Mouse (Mus musculus): ENCODE measurements at regions not wholly inside any gene's neighbourhood (a gene's known extent, or its start where the extent isn't known, plus 50 kb on each side); places are given as distances from the start of the nearest gene placed in this dataset.

DNA sequence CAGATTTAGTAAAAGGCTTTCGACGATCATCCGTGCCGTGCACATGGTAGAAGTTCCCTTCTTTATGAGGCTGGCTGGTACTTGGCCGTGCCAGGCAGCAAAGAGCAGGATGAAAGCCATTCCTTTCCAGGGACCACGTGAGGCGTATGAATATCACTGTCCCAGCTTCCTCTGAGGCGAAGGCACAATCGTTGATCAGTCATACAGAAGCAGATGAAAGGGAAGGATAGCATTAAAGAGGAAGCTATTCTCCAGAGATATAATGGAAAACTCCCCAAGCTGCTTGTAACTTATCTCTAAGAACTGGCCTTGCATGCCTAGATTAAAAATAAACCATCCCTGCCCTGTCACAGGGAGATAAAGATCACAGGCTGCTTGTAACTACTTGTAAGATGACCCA is 103.5 kb upstream of the Kcnj6 start:
- Histone ChIP-seq H3K9ac (replicated peaks) (no peak overlapping the region), H3K4me2 (ENCODE audit: low read depth) (no peak overlapping the region), H3K4me3 (ENCODE audit: insufficient read depth in 1 of 2, low read depth in 2 of 2, low read length in 2 of 2) (no peak overlapping the region), H3K4me1 (replicated peaks; ENCODE audit: control insufficient read depth in 2 of 2, insufficient read depth in 2 of 2, low read length in 1 of 2) (no peaks in the 10 kb centered on the region), H3K9me3 (ENCODE audit: control insufficient read depth, low read length) (no peaks in the 10 kb centered on the region), H3K27me3 (ENCODE audit: control insufficient read depth, insufficient read depth, low read length) (no peaks in the 10 kb centered on the region), H3K27ac (no peak overlapping the region), H3K36me3 (replicated peaks; ENCODE audit: control insufficient read depth, insufficient read depth, low read depth) (no peaks in the 10 kb centered on the region)
- DNase-seq (ENCODE audit: low read depth in 3 of 3, low spot score in 3 of 3) (no peak), ATAC-seq (ENCODE audit: insufficient read depth) (no peak)
- no peak for TF ChIP-seq CTCF (IDR thresholded peaks at IDR 0.05; ENCODE audit: low read depth)
- TF ChIP-seq EP300 (IDR thresholded peaks at IDR 0.05; ENCODE audit: low read depth): no peak
- WGBS (ENCODE audit: insufficient replicate concordance): 37% methylated on average over 9 of the region's 9 CpGs

DNA sequence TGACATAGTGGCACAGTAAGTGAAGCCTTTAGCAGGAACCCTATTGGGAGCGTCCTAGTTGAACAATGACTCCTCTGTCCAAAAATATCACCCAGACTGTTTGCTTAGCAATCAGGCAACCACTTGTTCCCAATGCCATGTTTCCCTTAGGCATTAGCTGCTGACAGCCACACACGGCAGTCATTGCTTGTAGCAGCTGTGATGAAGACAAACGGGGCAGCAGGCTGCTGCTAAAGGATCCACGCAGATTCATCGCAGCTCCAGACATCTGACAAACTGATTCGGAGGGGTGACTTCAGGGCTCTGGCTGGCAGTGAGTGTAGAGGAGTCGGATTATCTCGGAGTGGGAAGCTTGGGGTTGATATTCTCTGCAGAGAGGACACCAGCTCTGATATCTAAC is 120.0 kb upstream of the Kcnj6 start:
- no peaks in the 10 kb centered on the region for H3K36me3 ChIP-seq (replicated peaks; ENCODE audit: control insufficient read depth, insufficient read depth, low read depth)
- H3K27me3 ChIP-seq (ENCODE audit: control insufficient read depth, insufficient read depth, low read length): no peaks in the 10 kb centered on the region
- no peak overlapping the region for H3K4me3 ChIP-seq (ENCODE audit: insufficient read depth in 1 of 2, low read depth in 2 of 2, low read length in 2 of 2)
- H3K9ac ChIP-seq (replicated peaks): no peak overlapping the region
- WGBS (ENCODE audit: insufficient replicate concordance): 51% methylated on average over 8 of the region's 8 CpGs
- DNase-seq (ENCODE audit: low read depth in 3 of 3, low spot score in 3 of 3): no peak
- H3K27ac ChIP-seq: no peak overlapping the region
- ATAC-seq (ENCODE audit: insufficient read depth): no peak
- H3K9me3 ChIP-seq (ENCODE audit: control insufficient read depth, low read length): no peaks in the 10 kb centered on the region
- no peak for TF ChIP-seq EP300 (IDR thresholded peaks at IDR 0.05; ENCODE audit: low read depth)
- no peak for TF ChIP-seq CTCF (IDR thresholded peaks at IDR 0.05; ENCODE audit: low read depth)
- H3K4me1 ChIP-seq (replicated peaks; ENCODE audit: control insufficient read depth in 2 of 2, insufficient read depth in 2 of 2, low read length in 1 of 2): no peaks in the 10 kb centered on the region
- H3K4me2 ChIP-seq (ENCODE audit: low read depth): no peak overlapping the region

DNA sequence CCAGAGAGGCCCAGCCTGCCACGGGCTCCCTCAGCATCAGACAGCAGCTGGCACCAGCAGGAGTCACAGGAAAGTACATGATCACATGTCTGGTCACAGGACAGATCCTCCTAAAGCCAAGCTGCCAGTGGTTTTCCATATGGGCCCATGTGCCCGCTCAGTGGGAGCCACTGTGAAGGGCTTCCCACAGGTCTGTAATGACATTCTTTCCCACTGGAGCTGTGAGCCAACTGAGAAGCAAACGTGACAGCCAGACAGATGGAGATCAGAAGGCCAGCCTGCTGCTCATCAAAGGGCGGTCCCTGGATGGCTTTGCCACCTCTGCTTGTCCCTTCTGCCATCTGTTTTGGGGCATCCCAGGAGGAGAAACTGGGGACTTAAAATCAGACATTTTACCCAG is 121.8 kb upstream of the Kcnj6 start:
- H3K9ac ChIP-seq (replicated peaks): no peak overlapping the region
- 31% methylated on average over 4 of the region's 4 CpGs for WGBS (ENCODE audit: insufficient replicate concordance)
- no peak for ATAC-seq (ENCODE audit: insufficient read depth)
- no peak overlapping the region for H3K4me2 ChIP-seq (ENCODE audit: low read depth)
- H3K27me3 ChIP-seq (ENCODE audit: control insufficient read depth, insufficient read depth, low read length): no peaks in the 10 kb centered on the region
- H3K36me3 ChIP-seq (replicated peaks; ENCODE audit: control insufficient read depth, insufficient read depth, low read depth): no peaks in the 10 kb centered on the region
- no peak overlapping the region for H3K4me3 ChIP-seq (ENCODE audit: insufficient read depth in 1 of 2, low read depth in 2 of 2, low read length in 2 of 2)
- no peaks in the 10 kb centered on the region for H3K4me1 ChIP-seq (replicated peaks; ENCODE audit: control insufficient read depth in 2 of 2, insufficient read depth in 2 of 2, low read length in 1 of 2)
- no peaks in the 10 kb centered on the region for H3K9me3 ChIP-seq (ENCODE audit: control insufficient read depth, low read length)
- no peak for DNase-seq (ENCODE audit: low read depth in 3 of 3, low spot score in 3 of 3)
- no peak overlapping the region for H3K27ac ChIP-seq
- TF ChIP-seq EP300 (IDR thresholded peaks at IDR 0.05; ENCODE audit: low read depth): no peak
- TF ChIP-seq CTCF (IDR thresholded peaks at IDR 0.05; ENCODE audit: low read depth): no peak

DNA sequence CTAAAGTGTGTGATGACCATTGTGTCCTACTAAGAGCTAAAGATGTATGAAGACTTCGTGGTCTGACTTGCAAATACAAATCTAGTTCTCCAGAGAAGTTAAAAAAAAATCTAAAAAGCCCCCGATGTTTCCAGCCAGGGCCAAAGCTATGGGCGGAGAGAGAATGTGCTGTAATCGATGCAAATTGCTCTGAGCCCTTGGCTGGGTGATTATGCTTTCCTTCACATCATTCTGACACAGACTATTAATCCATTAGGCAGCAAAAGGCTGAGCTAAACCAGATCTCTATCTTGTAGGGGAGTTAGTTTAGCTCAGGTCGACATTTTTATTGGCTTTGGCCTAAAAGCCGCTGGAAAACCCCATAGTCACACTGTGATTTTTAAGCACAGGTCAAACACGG is 124.5 kb upstream of the Kcnj6 start:
- Histone ChIP-seq H3K36me3 (replicated peaks; ENCODE audit: control insufficient read depth, insufficient read depth, low read depth) (no peaks in the 10 kb centered on the region), H3K27me3 (ENCODE audit: control insufficient read depth, insufficient read depth, low read length) (no peaks in the 10 kb centered on the region), H3K9me3 (ENCODE audit: control insufficient read depth, low read length) (no peaks in the 10 kb centered on the region), H3K4me3 (ENCODE audit: insufficient read depth in 1 of 2, low read depth in 2 of 2, low read length in 2 of 2) (no peak overlapping the region), H3K27ac (no peak overlapping the region), H3K4me1 (replicated peaks; ENCODE audit: control insufficient read depth in 2 of 2, insufficient read depth in 2 of 2, low read length in 1 of 2) (no peaks in the 10 kb centered on the region), H3K9ac (replicated peaks) (no peak overlapping the region), H3K4me2 (ENCODE audit: low read depth) (no peak overlapping the region)
- ATAC-seq (ENCODE audit: insufficient read depth) (no peak), DNase-seq (ENCODE audit: low read depth in 3 of 3, low spot score in 3 of 3) (no peak)
- no peak for TF ChIP-seq CTCF (IDR thresholded peaks at IDR 0.05; ENCODE audit: low read depth)
- 32% methylated on average over 7 of the region's 7 CpGs for WGBS (ENCODE audit: insufficient replicate concordance)

DNA sequence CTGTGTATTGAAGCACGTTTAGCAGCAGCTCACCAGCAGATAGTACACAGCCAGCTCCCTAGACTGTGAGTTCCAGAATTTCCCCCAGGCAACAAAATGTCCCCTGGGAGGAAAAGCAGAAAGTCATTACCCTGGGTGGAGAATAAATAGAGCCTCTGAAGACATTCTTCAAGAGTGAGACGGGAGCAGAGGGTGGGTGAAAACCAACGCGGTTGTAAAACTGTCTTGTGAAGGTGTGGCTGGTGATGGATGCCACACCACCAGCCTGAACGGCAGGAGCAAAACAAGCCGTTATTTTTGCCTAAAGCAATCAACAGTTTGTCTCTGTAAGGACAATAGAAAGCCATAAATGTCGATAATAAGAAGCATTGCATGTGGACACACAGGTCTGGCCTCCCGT is 129.7 kb upstream of the Kcnj15 start:
- no peak for TF ChIP-seq EP300 (IDR thresholded peaks at IDR 0.05; ENCODE audit: low read depth)
- no peak for TF ChIP-seq CTCF (IDR thresholded peaks at IDR 0.05; ENCODE audit: low read depth)
- DNase-seq (ENCODE audit: low read depth in 3 of 3, low spot score in 3 of 3) (no peak), ATAC-seq (ENCODE audit: insufficient read depth) (no peak)
- Histone ChIP-seq H3K27ac (no peak overlapping the region), H3K9ac (replicated peaks) (no peak overlapping the region), H3K9me3 (ENCODE audit: control insufficient read depth, low read length) (no peaks in the 10 kb centered on the region), H3K27me3 (ENCODE audit: control insufficient read depth, insufficient read depth, low read length) (no peaks in the 10 kb centered on the region), H3K36me3 (replicated peaks; ENCODE audit: control insufficient read depth, insufficient read depth, low read depth) (no peaks in the 10 kb centered on the region), H3K4me3 (ENCODE audit: insufficient read depth in 1 of 2, low read depth in 2 of 2, low read length in 2 of 2) (no peak overlapping the region), H3K4me1 (replicated peaks; ENCODE audit: control insufficient read depth in 2 of 2, insufficient read depth in 2 of 2, low read length in 1 of 2) (no peaks in the 10 kb centered on the region), H3K4me2 (ENCODE audit: low read depth) (no peak overlapping the region)
- WGBS (ENCODE audit: insufficient replicate concordance): 34% methylated on average over 8 of the region's 8 CpGs

DNA sequence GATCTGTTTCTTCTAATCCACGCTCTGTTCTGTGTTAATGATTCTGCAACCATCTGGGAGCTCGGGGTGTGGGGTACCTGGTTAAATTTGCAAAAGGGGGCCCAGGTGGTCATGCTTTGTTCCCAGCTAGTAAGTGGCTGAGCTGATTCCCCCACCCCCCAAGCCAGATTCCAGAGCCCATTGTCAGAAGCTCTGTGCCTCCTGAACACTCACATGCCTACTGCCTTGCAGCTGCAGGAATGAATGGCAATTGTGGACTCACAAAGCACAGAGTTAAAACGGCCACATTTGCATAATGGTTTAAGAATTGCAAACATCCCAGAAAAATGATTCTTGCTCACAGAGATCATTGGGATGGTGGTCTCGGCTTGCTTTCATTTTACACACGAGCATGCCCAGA is 125.5 kb upstream of the Kcnj15 start:
- 49% methylated on average over 5 of the region's 5 CpGs for WGBS (ENCODE audit: insufficient replicate concordance)
- no peak for DNase-seq (ENCODE audit: low read depth in 3 of 3, low spot score in 3 of 3)

More for the DNA sequence above, 125.5 kb upstream of the Kcnj15 start:
- H3K9me3 ChIP-seq (ENCODE audit: control insufficient read depth, low read length): no peaks in the 10 kb centered on the region
- no peak overlapping the region for H3K4me2 ChIP-seq (ENCODE audit: low read depth)
- no peaks in the 10 kb centered on the region for H3K36me3 ChIP-seq (replicated peaks; ENCODE audit: control insufficient read depth, insufficient read depth, low read depth)
- no peak overlapping the region for H3K4me3 ChIP-seq (ENCODE audit: insufficient read depth in 1 of 2, low read depth in 2 of 2, low read length in 2 of 2)
- ATAC-seq (ENCODE audit: insufficient read depth): no peak
- no peaks in the 10 kb centered on the region for H3K4me1 ChIP-seq (replicated peaks; ENCODE audit: control insufficient read depth in 2 of 2, insufficient read depth in 2 of 2, low read length in 1 of 2)
- TF ChIP-seq CTCF (IDR thresholded peaks at IDR 0.05; ENCODE audit: low read depth) (no peak), EP300 (IDR thresholded peaks at IDR 0.05; ENCODE audit: low read depth) (no peak)
- H3K9ac ChIP-seq (replicated peaks): no peak overlapping the region
- no peaks in the 10 kb centered on the region for H3K27me3 ChIP-seq (ENCODE audit: control insufficient read depth, insufficient read depth, low read length)
- H3K27ac ChIP-seq: no peak overlapping the region
